Mouse (Mus musculus) heart, embryonic 14.5 days (tissue): ENCODE measurements at regions not wholly inside any gene's neighbourhood (a gene's known extent, or its start where the extent isn't known, plus 50 kb on each side); places are given as distances from the start of the nearest gene placed in this dataset.

ENCODE experiments used
- ATAC-seq: fragments of 200-750 bp; cut with Nextera tagmentation; 2 replicates; pipeline ENCODE4 v1.8.0; 2017; ENCODE audit warnings: low read depth, moderate TSS enrichment; ENCODE audit not compliant: insufficient number of reproducible peaks, insufficient read depth, low FRiP score
- H3K27ac ChIP-seq, 2 experiments: fragments of 200-500 bp in 1 of 2; fragments of 300-500 bp in 1 of 2; sonication (generic) in 1 of 2; replicated peaks in 1 of 2; 2 replicates each; pipeline ENCODE4 v1.5.1; 2012 to 2014; ENCODE audit warnings: low read depth in 2 of 2, low read length in 2 of 2, control low read depth in 1 of 2, mild to moderate bottlenecking in 1 of 2, mixed read lengths in 1 of 2; ENCODE audit not compliant: control insufficient read depth in 1 of 2, insufficient read depth in 1 of 2
- H3K27me3 ChIP-seq: fragments of 300-500 bp; sonication (generic); 2 replicates; pipeline ENCODE4 v1.6.1; 2014; ENCODE audit warnings: mild to moderate bottlenecking, low read length, control low read depth; ENCODE audit not compliant: control insufficient read depth, insufficient read depth
- H3K36me3 ChIP-seq: fragments of 300-500 bp; sonication (generic); 2 replicates; pipeline ENCODE4 v1.6.1; 2014; ENCODE audit warnings: mild to moderate bottlenecking, control low read depth, low read length, mixed read lengths; ENCODE audit not compliant: control insufficient read depth, insufficient read depth
- H3K4me1 ChIP-seq, 2 experiments: fragments of 200-500 bp in 1 of 2; fragments of 300-500 bp in 1 of 2; sonication (generic) in 1 of 2; 2 replicates each; pipeline ENCODE4 v1.6.1; 2012 to 2014; ENCODE audit warnings: low read length in 2 of 2, control low read depth in 1 of 2, mixed read lengths in 1 of 2; ENCODE audit not compliant: control insufficient read depth in 2 of 2, insufficient read depth in 2 of 2
- H3K4me2 ChIP-seq: fragments of 300-500 bp; sonication (generic); 2 replicates; pipeline ENCODE4 v1.6.1; 2014; ENCODE audit warnings: mild to moderate bottlenecking, low read length
- H3K4me3 ChIP-seq, 2 experiments: fragments of 200-500 bp in 1 of 2; fragments of 300-500 bp in 1 of 2; sonication (generic) in 1 of 2; 2 replicates each; pipeline ENCODE4 v1.5.1; 2012 to 2014; ENCODE audit warnings: low read length in 2 of 2, mild to moderate bottlenecking in 2 of 2, control low read depth in 1 of 2, low read depth in 1 of 2, moderate library complexity in 1 of 2; ENCODE audit not compliant: control insufficient read depth in 1 of 2, insufficient read depth in 1 of 2
- H3K9ac ChIP-seq: fragments of 300-500 bp; sonication (generic); 2 replicates; pipeline ENCODE4 v1.6.1; 2014; ENCODE audit warnings: mild to moderate bottlenecking, low read length
- H3K9me3 ChIP-seq: fragments of 300-500 bp; sonication (generic); 2 replicates; pipeline ENCODE4 v1.6.1; 2016; ENCODE audit warnings: low read length, control low read depth; ENCODE audit not compliant: control insufficient read depth
- WGBS: fragments of 180-500 bp; shearing (Covaris S2); extraction: QIAGEN DNeasy Blood & Tissue Kit; methylation state at CpG from one replicate; pipeline ENCODE4 v1.1.7; 2014; 5-methylcytosine and 5-hydroxymethylcytosine counted together

GRCm38 (mm10) chr12:31145032-31145781 is 71.5 kb downstream of the Fam110c start:
- ATAC-seq: peak; percentile 47
- Histone ChIP-seq H3K27me3 (no peaks in the 10 kb centered on the region), H3K4me3 (no peak overlapping the region), H3K9ac (0 out of 2 replicates have a peak overlapping the region, but pooled peaks have one; percentile 31), H3K4me2 (no peak overlapping the region), H3K27ac (peak overlapping the region; percentile 43 to 61), H3K9me3 (no peaks in the 10 kb centered on the region), H3K4me1 (peaks cover 12 to 19% of the 10 kb centered on the region in 2 experiments), H3K36me3 (no peaks in the 10 kb centered on the region)
- WGBS: 30% methylated on average over 3 of the region's 3 CpGs

GRCm38 (mm10) chr12:31148417-31149356 is 75.0 kb downstream of the Fam110c start:
- no peaks in the 10 kb centered on the region for H3K9me3 ChIP-seq
- no peak overlapping the region for H3K4me2 ChIP-seq
- 39% methylated on average over 11 of the region's 11 CpGs for WGBS
- H3K27me3 ChIP-seq: no peaks in the 10 kb centered on the region
- ATAC-seq: no peak
- H3K9ac ChIP-seq: no peak overlapping the region
- H3K27ac ChIP-seq: no peak overlapping the region
- H3K4me3 ChIP-seq: no peak overlapping the region
- H3K36me3 ChIP-seq: no peaks in the 10 kb centered on the region
- peaks cover 12 to 19% of the 10 kb centered on the region in 2 experiments for H3K4me1 ChIP-seq

- Histone ChIP-seq H3K36me3 (no peaks in the 10 kb centered on the region), H3K4me2 (no peak overlapping the region), H3K9me3 (no peaks in the 10 kb centered on the region), H3K9ac (no peak overlapping the region), H3K27ac (no peak overlapping the region), H3K4me3 (no peak overlapping the region), H3K4me1 (peaks cover under 1 to 7% of the 10 kb centered on the region in 2 experiments; a peak in 3 of 4 replicates), H3K27me3 (no peaks in the 10 kb centered on the region)
- 85% methylated on average over 2 of the region's 2 CpGs for WGBS
- ATAC-seq: no peak
Measured at GRCm38 (mm10) chr12:31153720-31154119, 80.1 kb downstream of the Fam110c start.

- Histone ChIP-seq H3K36me3 (no peaks in the 10 kb centered on the region), H3K9ac (no peak overlapping the region), H3K4me1 (peaks cover 0 to 2% of the 10 kb centered on the region in 2 experiments; a peak in 1 of 4 replicates), H3K9me3 (no peaks in the 10 kb centered on the region), H3K27me3 (no peaks in the 10 kb centered on the region), H3K4me2 (no peak overlapping the region), H3K4me3 (no peak overlapping the region), H3K27ac (no peak overlapping the region)
- ATAC-seq: no peak
- 41% methylated on average over 5 of the region's 5 CpGs for WGBS
Measured at GRCm38 (mm10) chr12:31154608-31155011, 80.9 kb downstream of the Fam110c start.

- Histone ChIP-seq H3K9ac (no peak overlapping the region), H3K4me3 (no peak overlapping the region), H3K27ac (no peak overlapping the region), H3K9me3 (no peaks in the 10 kb centered on the region), H3K4me1 (peaks cover 0 to 2% of the 10 kb centered on the region in 2 experiments; a peak in 1 of 4 replicates), H3K4me2 (no peak overlapping the region), H3K36me3 (no peaks in the 10 kb centered on the region), H3K27me3 (no peaks in the 10 kb centered on the region)
- WGBS: 79% methylated on average over 13 of the region's 13 CpGs
- ATAC-seq: no peak
Measured at GRCm38 (mm10) chr12:31156154-31156720, 82.6 kb downstream of the Fam110c start.

GRCm38 (mm10) chr12:31157453-31157852 is 83.1 kb upstream of the Gm6993 start:
- no peaks in the 10 kb centered on the region for H3K36me3 ChIP-seq
- H3K4me1 ChIP-seq: peaks cover 0 to 2% of the 10 kb centered on the region in 2 experiments; a peak in 1 of 4 replicates
- no peaks in the 10 kb centered on the region for H3K27me3 ChIP-seq
- H3K27ac ChIP-seq: no peak overlapping the region
- H3K4me3 ChIP-seq: no peak overlapping the region
- H3K9ac ChIP-seq: no peak overlapping the region
- ATAC-seq: no peak
- WGBS: 94% methylated on average over 3 of the region's 3 CpGs
- no peak overlapping the region for H3K4me2 ChIP-seq
- no peaks in the 10 kb centered on the region for H3K9me3 ChIP-seq

GRCm38 (mm10) chr12:31157890-31158289 is 82.7 kb upstream of the Gm6993 start:
- 93% methylated on average over 1 of the region's 1 CpGs for WGBS
- H3K4me2 ChIP-seq: no peak overlapping the region
- H3K4me1 ChIP-seq: peaks cover 0 to 2% of the 10 kb centered on the region in 2 experiments; a peak in 1 of 4 replicates
- no peaks in the 10 kb centered on the region for H3K9me3 ChIP-seq
- H3K9ac ChIP-seq: no peak overlapping the region
- H3K4me3 ChIP-seq: no peak overlapping the region
- H3K36me3 ChIP-seq: no peaks in the 10 kb centered on the region
- H3K27me3 ChIP-seq: no peaks in the 10 kb centered on the region
- no peak overlapping the region for H3K27ac ChIP-seq
- no peak for ATAC-seq
